Mouse (Mus musculus) spleen, postnatal 36 days (tissue): ENCODE results near the gene Actn4.
"Not testable (repeated sequence)": the region's sequence is repeated elsewhere in the genome, so short reads cannot be mapped to it uniquely, and the experiment has no call there.

ENCODE experiments used
- DNase-seq, 2 experiments: peaks; one replicate each; pipeline ENCODE4 v3.0.0; 2022; ENCODE audit warnings: low spot score in 2 of 2, mixed read lengths in 1 of 2

The Actn4 gene

GRCm38 (mm10) chr7:28888701-28889161 lies 73.4 kb downstream of the Actn4 start:
- no peak for DNase-seq

GRCm38 (mm10) chr7:28886486-28886885 lies 75.7 kb downstream of the Actn4 start:
- no peak for DNase-seq

- not testable (repeated sequence) for DNase-seq
Observed at GRCm38 (mm10) chr7:28883704-28884103, 78.4 kb downstream of the Actn4 start.

GRCm38 (mm10) chr7:28883039-28883438 lies 79.1 kb downstream of the Actn4 start:
- DNase-seq = no peak

GRCm38 (mm10) chr7:28881199-28881598 lies 80.9 kb downstream of the Actn4 start, which contains the start of gene Capn12:
Capn12 (plus strand) TSS chr7:28881422.
- no peak for DNase-seq

GRCm38 (mm10) chr7:28880554-28880953 lies 81.6 kb downstream of the Actn4 start:
- no peak for DNase-seq

GRCm38 (mm10) chr7:28879606-28880005 lies 82.5 kb downstream of the Actn4 start:
- no peak for DNase-seq

- DNase-seq = no peak
Observed at GRCm38 (mm10) chr7:28877856-28878255, 84.3 kb downstream of the Actn4 start.

- no peak for DNase-seq
Observed at GRCm38 (mm10) chr7:28877155-28877554, 85.0 kb downstream of the Actn4 start.

GRCm38 (mm10) chr7:28876099-28876498 lies 86.0 kb downstream of the Actn4 start:
- no peak for DNase-seq

- no peak for DNase-seq
Observed at GRCm38 (mm10) chr7:28874565-28874964, 87.6 kb downstream of the Actn4 start.

GRCm38 (mm10) chr7:28870901-28871664 lies 91.1 kb downstream of the Actn4 start:
- DNase-seq = no peak

GRCm38 (mm10) chr7:28867508-28868340 lies 94.4 kb downstream of the Actn4 start:
- DNase-seq = peak; percentile 61 to 75

- DNase-seq = no peak
Observed at GRCm38 (mm10) chr7:28866769-28867507, 95.2 kb downstream of the Actn4 start.

- peak; percentile 93 to 95 for DNase-seq
Observed at GRCm38 (mm10) chr7:28865481-28866300, 96.4 kb downstream of the Actn4 start.

- DNase-seq = no peak
Observed at GRCm38 (mm10) chr7:28864288-28864750, 97.8 kb downstream of the Actn4 start.

- no peak for DNase-seq
Observed at GRCm38 (mm10) chr7:28863540-28863939, 98.6 kb downstream of the Actn4 start, which contains the start of gene Lgals7. Lgals7 (plus strand) TSS chr7:28863853.

- no peak for DNase-seq
Observed at GRCm38 (mm10) chr7:28862817-28863499, 99.2 kb downstream of the Actn4 start.

GRCm38 (mm10) chr7:28860898-28861297 lies 101.2 kb downstream of the Actn4 start:
- no peak for DNase-seq

- no peak for DNase-seq
Observed at GRCm38 (mm10) chr7:28859953-28860352, 102.2 kb downstream of the Actn4 start.
